Mouse (Mus musculus) forebrain, embryonic 10.5 days (tissue): Measurements from ENCODE around the gene Palm3. TPM values are rescaled to one million over a fixed set of nuclear protein-coding genes. Genes with fewer than 3 reads are reported as not detected.
"Not testable (repeated sequence)": the region's sequence is repeated elsewhere in the genome, so short reads cannot be mapped to it uniquely, and the experiment has no call there.

Source experiments
- DNase-seq: peaks from one replicate; pipeline ENCODE4 v3.0.0-alpha.2; 2017; ENCODE audit warnings: low spot score; ENCODE audit errors: extremely low spot score
- H3K27ac ChIP-seq: fragments of 300-500 bp; sonication (generic); 2 replicates; pipeline ENCODE4 v1.5.1; 2016; ENCODE audit warnings: mild to moderate bottlenecking
- H3K27me3 ChIP-seq: fragments of 300-500 bp; sonication (generic); 2 replicates; pipeline ENCODE4 v1.6.1; 2016; ENCODE audit warnings: mild to moderate bottlenecking; ENCODE audit not compliant: poor library complexity, severe bottlenecking
- H3K36me3 ChIP-seq: fragments of 300-500 bp; sonication (generic); replicated peaks from 2 replicates; pipeline ENCODE4 v1.6.1; 2016; ENCODE audit warnings: mild to moderate bottlenecking, moderate library complexity
- H3K4me1 ChIP-seq: fragments of 300-500 bp; sonication (generic); 2 replicates; pipeline ENCODE4 v1.6.1; 2016
- H3K4me3 ChIP-seq: fragments of 300-500 bp; sonication (generic); 2 replicates; pipeline ENCODE4 v1.5.1; 2016; ENCODE audit warnings: mild to moderate bottlenecking, moderate library complexity
- H3K9me3 ChIP-seq: fragments of 300-500 bp; sonication (generic); 2 replicates; pipeline ENCODE4 v1.6.1; 2016; ENCODE audit warnings: mild to moderate bottlenecking, moderate library complexity
- WGBS: fragments of 180-500 bp; shearing (Covaris S2); methylation state at CpG from one replicate; pipeline ENCODE4 v1.1.7; 2016; 5-methylcytosine and 5-hydroxymethylcytosine counted together
- polyA plus RNA-seq: library from polyadenylated mRNA; unstranded; fragments of >200 nt; fragmentation: Nextera tagmentation; extraction: Ambion mirVana; gene quantifications from 2 replicates; pipeline ENCODE4 v1.2.1, GENCODE M21; 2016

The Palm3 gene
- polyA plus RNA-seq, 1 experiment from 2014 or later, result 7.8 TPM

DNA sequence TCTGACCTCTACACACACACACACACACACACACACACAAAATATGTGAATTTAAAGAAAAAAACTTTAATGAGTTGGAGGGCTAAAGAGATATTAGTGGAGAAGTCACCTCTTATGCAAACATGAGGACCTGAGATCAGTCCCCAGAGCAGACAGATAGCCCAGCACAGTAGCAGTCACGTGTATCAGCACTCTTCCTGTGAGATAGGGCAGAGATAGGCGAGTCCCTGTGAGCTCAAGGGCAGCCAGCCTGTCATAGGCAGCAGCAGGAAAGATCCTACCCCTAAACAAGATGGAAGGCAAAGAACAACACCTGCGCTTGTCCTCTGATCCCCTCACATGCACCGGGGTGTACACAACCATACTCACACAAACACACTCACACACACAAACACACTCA, 38.8 kb upstream of the Palm3 start:
- no peak overlapping the region for H3K4me3 ChIP-seq
- 85% methylated on average over 4 of the region's 4 CpGs for WGBS
- H3K36me3 ChIP-seq, result peaks cover 94% of the 10 kb centered on the region

DNA sequence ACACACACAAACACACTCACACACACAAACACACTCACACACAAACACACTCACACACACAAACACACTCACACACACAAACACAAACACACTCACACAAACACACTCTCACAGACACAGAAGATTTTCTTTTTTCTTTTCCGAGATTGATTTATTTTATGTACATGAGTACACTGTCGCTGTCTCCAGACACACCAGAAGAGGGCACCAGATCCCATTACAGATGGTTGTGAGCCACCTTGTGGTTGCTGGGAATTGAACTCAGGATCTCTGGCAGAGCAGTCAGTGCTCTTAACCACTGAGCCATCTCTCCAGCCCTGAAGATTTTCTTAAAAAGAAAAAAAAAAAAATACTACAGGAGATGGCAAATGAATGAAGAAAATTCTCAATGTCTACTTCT, 38.0 kb upstream of the Palm3 start:
- H3K36me3 ChIP-seq, result peaks cover 97% of the 10 kb centered on the region
- not testable (repeated sequence) for DNase-seq, H3K4me1 ChIP-seq, H3K27me3 ChIP-seq, H3K27ac ChIP-seq, H3K9me3 ChIP-seq, H3K4me3 ChIP-seq
- WGBS, result 99% methylated on average over 2 of the region's 2 CpGs

More for the DNA sequence above, 38.8 kb upstream of the Palm3 start:
- H3K4me1 ChIP-seq, result peaks cover 11% of the 10 kb centered on the region
- no peaks in the 10 kb centered on the region for H3K27me3 ChIP-seq
- no peak for DNase-seq
- no peaks in the 10 kb centered on the region for H3K9me3 ChIP-seq
- H3K27ac ChIP-seq, result no peak overlapping the region

DNA sequence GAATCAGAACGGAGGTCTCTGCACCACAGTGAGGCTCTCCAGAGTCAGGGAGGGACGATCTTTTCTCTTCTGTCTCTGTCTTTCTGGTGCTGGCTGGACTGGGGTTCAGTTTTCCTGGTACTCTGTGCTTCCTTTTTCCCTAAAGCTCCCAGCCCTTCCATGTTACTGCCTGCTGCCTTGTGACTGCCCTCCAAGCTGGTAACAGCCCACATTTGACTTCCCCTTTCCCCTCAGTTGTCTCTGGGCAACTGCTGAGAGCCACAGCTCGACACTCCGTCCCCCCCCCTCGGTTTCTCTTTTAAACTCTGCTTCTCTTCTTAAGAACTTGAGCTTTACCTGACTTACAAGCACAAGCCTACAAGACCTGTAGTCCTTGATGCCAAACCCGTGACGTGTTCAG, 32.0 kb upstream of the Palm3 start:
- peaks cover 97% of the 10 kb centered on the region for H3K36me3 ChIP-seq
- no peak overlapping the region for H3K4me3 ChIP-seq
- H3K27me3 ChIP-seq, result no peaks in the 10 kb centered on the region
- H3K4me1 ChIP-seq, result no peaks in the 10 kb centered on the region
- DNase-seq, result no peak
- WGBS, result 89% methylated on average over 7 of the region's 7 CpGs
- H3K27ac ChIP-seq, result no peak overlapping the region
- no peaks in the 10 kb centered on the region for H3K9me3 ChIP-seq

GRCm38 (mm10) chr8:83990170-83990569, 31.1 kb upstream of the Palm3 start:
- DNase-seq, result no peak
- Histone ChIP-seq H3K4me1 (no peaks in the 10 kb centered on the region), H3K4me3 (no peak overlapping the region), H3K27ac (no peak overlapping the region), H3K27me3 (no peaks in the 10 kb centered on the region), H3K36me3 (peaks cover 97% of the 10 kb centered on the region), H3K9me3 (no peaks in the 10 kb centered on the region)
- 94% methylated on average over 14 of the region's 14 CpGs for WGBS

DNA sequence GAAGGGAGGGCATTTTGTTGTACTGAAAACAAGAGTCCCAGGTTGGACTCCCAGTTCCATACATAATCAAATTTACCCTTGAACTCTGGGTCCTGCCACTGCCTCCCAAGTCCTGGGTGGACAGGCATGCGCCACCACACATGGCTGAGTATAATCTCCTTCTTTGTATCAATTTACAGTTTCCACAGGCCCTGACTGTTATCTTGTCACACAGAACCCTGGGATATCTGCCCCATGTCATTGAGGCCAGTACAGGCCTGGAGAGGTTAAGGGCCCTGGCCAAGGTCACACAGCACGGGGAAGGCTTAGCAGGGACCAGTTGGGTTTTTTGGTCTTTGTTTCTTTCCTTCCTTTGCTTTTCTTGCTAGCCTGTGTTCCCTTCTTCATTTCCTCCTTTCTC, 28.8 kb upstream of the Palm3 start:
- no peak for DNase-seq
- H3K4me1 ChIP-seq, result peaks cover 11% of the 10 kb centered on the region
- H3K9me3 ChIP-seq, result no peaks in the 10 kb centered on the region
- no peak overlapping the region for H3K27ac ChIP-seq
- H3K4me3 ChIP-seq, result no peak overlapping the region
- H3K36me3 ChIP-seq, result peaks cover 78% of the 10 kb centered on the region
- 87% methylated on average over 2 of the region's 2 CpGs for WGBS
- 0 out of 2 replicates have a peak, but pooled peaks cover 4% of the 10 kb centered on the region for H3K27me3 ChIP-seq

DNA sequence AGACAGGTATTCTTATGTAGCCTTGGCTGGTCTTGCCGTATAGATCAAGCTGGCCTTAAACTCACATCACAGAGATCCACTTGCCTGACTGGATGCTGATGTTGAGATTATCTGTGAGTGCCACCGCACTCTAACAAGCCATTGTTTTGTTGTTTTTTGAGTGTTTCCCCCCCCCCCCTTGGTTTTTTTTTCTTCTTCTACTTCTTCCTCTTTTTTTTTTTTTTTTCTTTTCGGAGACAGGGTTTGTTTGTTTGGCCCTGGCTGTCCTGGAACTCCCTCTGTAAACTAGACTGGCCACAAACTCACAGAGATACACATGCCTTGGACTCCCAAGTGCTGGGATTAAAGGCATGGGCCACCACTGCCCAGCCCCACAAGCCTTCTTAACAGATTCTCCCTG, 27.2 kb upstream of the Palm3 start:
- Histone ChIP-seq H3K9me3 (no peaks in the 10 kb centered on the region), H3K27me3 (peaks cover 7% of the 10 kb centered on the region), H3K36me3 (peaks cover 65% of the 10 kb centered on the region), H3K4me1 (peaks cover 19% of the 10 kb centered on the region), H3K27ac (no peak overlapping the region), H3K4me3 (no peak overlapping the region)
- DNase-seq, result no peak
- WGBS, result 94% methylated on average over 3 of the region's 3 CpGs

GRCm38 (mm10) chr8:83995973-83996372, 25.3 kb upstream of the Palm3 start:
- Histone ChIP-seq H3K4me3 (peak overlapping the region; percentile 85), H3K4me1 (peaks cover 37% of the 10 kb centered on the region), H3K27me3 (peaks cover 26% of the 10 kb centered on the region), H3K36me3 (peaks cover 65% of the 10 kb centered on the region), H3K9me3 (no peaks in the 10 kb centered on the region), H3K27ac (peak overlapping the region; percentile 96; the same call in 1 of the 2 replicates)
- WGBS, result 9% methylated on average over 12 of the region's 12 CpGs
- no peak for DNase-seq

DNA sequence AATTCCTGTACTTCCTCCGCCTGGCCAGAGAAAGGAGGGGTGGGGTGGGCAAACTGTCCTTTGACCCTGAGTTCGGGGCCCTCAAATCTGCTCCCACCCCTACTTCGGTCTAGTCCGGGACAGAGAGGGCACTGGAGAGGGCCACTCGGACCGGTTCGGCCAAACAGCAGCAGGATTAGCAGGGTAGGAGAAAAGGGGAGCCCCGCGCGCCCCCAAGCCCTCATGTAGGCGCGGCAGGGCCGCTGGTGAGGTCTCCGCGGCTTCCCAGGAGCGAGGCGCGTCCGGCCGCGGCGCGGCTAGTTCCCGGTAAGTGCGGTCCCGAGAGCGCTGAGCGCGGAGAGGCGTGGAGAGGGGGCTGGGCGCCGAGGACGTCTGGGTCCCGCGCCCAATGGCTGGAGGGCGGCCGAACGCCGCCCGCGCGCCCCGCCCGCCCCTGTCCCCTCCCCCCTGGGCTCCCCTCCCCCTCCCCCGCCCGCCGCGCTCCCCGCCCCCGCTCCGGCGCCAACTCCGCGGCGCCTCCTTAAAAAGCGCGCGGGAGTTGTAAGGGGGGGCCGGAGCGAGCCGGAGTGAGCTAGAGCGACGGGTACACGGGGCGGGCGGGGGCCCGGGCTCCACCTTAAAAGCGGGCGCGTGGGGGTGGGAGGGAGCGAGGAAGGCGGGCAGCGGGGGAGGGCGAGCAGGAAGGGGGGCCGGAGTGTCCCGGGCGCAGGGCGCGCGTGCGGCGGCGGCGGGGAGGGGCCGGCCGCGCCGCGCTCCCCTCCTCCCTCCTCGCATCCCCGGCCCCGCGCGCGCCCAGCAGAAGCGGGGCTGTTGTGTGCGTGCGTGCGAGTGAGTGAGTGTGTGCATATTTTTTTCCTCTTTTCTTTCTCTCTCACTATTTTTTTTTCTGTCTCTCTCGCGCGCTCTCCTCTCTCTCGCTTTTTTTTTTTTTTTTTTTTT, 24.4 kb upstream of the Palm3 start:
- Histone ChIP-seq H3K4me1 (peaks cover 45% of the 10 kb centered on the region), H3K27ac (peak overlapping the region; percentile 96), H3K27me3 (peaks cover 35% of the 10 kb centered on the region), H3K9me3 (no peaks in the 10 kb centered on the region), H3K36me3 (peaks cover 65% of the 10 kb centered on the region), H3K4me3 (peak overlapping the region; percentile 85)
- peak; percentile 83 for DNase-seq
- under 1% methylated on average over 69 of the region's 103 CpGs for WGBS

DNA sequence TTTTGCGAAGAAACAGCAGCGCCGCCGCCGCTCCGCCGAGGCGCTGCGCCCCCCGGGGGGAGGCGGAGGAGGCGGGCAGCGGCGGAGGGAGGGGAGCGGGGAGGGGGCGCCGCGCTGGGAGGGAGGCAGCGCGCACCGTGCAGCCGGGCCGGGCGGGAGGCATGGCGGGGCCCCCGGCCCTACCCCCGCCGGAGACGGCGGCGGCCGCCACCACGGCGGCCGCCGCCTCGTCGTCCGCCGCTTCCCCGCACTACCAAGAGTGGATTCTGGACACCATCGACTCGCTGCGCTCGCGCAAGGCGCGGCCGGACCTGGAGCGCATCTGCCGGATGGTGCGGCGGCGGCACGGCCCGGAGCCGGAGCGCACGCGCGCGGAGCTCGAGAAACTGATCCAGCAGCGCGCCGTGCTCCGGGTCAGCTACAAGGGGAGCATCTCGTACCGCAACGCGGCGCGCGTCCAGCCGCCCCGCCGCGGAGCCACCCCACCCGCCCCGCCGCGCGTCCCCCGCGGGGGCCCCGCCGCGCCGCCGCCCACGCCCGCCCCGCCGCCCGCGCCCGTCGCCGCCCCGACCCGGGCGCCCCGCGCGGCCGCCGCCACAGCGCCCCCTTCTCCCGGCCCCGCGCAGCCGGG, 23.6 kb upstream of the Palm3 start, which contains the start of gene Samd1:
TSS of gene Samd1 (plus strand) at position 162 of the 631 bp plus-strand sequence.
- Histone ChIP-seq H3K27me3 (peaks cover 43% of the 10 kb centered on the region), H3K36me3 (peaks cover 65% of the 10 kb centered on the region), H3K4me3 (peak within 1 kb of the TSS; percentile 85), H3K9me3 (no peaks in the 10 kb centered on the region), H3K27ac (peak within 1 kb of the TSS; percentile 96), H3K4me1 (peaks cover 47% of the 10 kb centered on the region)
- DNase-seq, result peak; percentile 52
- 5% methylated on average over 81 of the region's 112 CpGs for WGBS

DNA sequence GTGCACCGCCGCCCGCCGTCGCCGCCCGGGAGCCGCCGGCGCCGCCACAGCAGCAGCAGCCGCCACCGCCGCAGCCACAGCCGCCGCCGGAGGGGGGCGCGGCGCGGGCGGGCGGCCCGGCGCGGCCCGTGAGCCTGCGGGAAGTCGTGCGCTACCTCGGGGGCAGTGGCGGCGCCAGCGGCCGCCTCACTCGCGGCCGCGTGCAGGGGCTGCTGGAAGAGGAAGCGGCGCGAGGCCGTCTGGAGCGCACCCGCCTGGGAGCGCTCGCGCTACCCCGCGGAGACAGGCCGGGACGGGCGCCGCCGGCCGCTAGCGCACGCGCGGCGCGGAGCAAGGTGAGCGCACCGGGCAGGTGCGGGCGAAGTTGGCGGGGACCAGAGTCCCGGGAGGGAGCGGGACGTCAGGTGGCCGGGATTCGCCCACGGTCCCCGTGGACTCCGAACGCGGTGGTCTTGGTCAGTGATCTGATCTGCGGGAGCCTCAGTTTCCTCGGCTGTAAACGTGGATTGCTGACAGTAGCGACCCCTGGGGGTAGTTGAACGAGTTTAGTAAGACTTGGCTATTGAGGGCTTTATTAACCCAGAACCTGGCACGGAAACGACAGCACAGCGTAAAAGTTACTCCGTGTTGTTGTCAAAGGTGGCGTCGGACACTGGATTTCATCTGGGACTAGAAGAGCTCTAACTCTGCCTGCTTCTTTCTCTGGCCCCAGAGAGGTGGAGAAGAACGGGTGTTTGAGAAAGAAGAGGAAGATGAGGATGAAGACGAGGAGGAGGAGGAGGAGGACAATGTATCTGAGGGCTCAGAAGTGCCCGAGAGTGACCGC, 22.8 kb upstream of the Palm3 start:
- peaks cover 51% of the 10 kb centered on the region for H3K27me3 ChIP-seq
- peak overlapping the region; percentile 85 for H3K4me3 ChIP-seq
- WGBS, result 6% methylated on average over 89 of the region's 92 CpGs
- peak; percentile 68 for DNase-seq
- H3K27ac ChIP-seq, result peak overlapping the region; percentile 88
- peaks cover 63% of the 10 kb centered on the region for H3K36me3 ChIP-seq
- H3K9me3 ChIP-seq, result no peaks in the 10 kb centered on the region
- H3K4me1 ChIP-seq, result peaks cover 55% of the 10 kb centered on the region

- Histone ChIP-seq H3K4me3 (peak overlapping the region; percentile 85), H3K27ac (peak overlapping the region; percentile 88; the same call in 1 of the 2 replicates), H3K9me3 (no peaks in the 10 kb centered on the region), H3K27me3 (peaks cover 58% of the 10 kb centered on the region), H3K4me1 (peaks cover 62% of the 10 kb centered on the region), H3K36me3 (peaks cover 56% of the 10 kb centered on the region)
- no peak for DNase-seq
- WGBS, result 70% methylated on average over 16 of the region's 16 CpGs
Measured at GRCm38 (mm10) chr8:83999057-83999705, 22.1 kb upstream of the Palm3 start.

DNA sequence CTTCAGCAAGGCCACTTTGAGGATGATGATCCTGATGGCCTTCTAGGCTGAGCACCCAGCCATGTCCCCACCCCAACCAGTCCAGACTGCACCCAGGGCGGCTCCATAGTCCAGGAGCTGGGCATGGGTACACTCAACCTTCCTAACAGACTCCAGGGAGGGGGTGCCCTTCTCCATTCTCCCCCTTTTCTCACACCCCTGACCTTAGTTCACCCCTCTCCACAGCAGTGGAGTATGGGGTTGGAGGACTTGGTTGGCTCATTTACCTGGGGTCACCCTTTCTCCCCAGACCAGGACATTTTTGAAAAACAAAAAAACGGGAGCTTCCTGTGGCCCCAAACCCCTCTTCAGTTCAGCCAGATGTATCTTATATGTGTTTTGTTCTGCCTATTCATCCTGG, 21.4 kb upstream of the Palm3 start:
- Histone ChIP-seq H3K4me3 (peak overlapping the region; percentile 85; the same call in 1 of the 2 replicates), H3K27me3 (peaks cover 58% of the 10 kb centered on the region), H3K4me1 (peaks cover 67% of the 10 kb centered on the region), H3K36me3 (peaks cover 50% of the 10 kb centered on the region), H3K27ac (no peak overlapping the region), H3K9me3 (no peaks in the 10 kb centered on the region)
- no peak for DNase-seq
- 92% methylated on average over 2 of the region's 2 CpGs for WGBS
